Mouse (Mus musculus) midbrain, embryonic 11.5 days (tissue): Measurements from ENCODE around the gene Asgr1. TPM values are rescaled to one million over a fixed set of nuclear protein-coding genes. Genes with fewer than 3 reads are reported as not detected.

Experiments
- ATAC-seq: fragments of 200-750 bp; cut with Nextera tagmentation; 2 replicates; pipeline ENCODE4 v1.8.0; 2017; ENCODE audit warnings: moderate TSS enrichment, moderate library complexity; ENCODE audit not compliant: low FRiP score
- DNase-seq: peaks from one replicate; pipeline ENCODE4 v3.0.0; 2015; ENCODE audit warnings: low spot score; ENCODE audit errors: missing footprints
- H3K27ac ChIP-seq: fragments of 300-500 bp; sonication (generic); 2 replicates; pipeline ENCODE4 v1.5.1; 2014; ENCODE audit warnings: low read depth, low read length
- H3K27me3 ChIP-seq: fragments of 300-500 bp; sonication (generic); 2 replicates; pipeline ENCODE4 v1.6.1; 2014; ENCODE audit warnings: mild to moderate bottlenecking, low read length, moderate library complexity, mixed read lengths; ENCODE audit not compliant: control insufficient read depth, insufficient read depth
- H3K36me3 ChIP-seq: fragments of 300-500 bp; sonication (generic); 2 replicates; pipeline ENCODE4 v1.6.1; 2014; ENCODE audit warnings: mild to moderate bottlenecking, low read length, moderate library complexity, mixed read lengths; ENCODE audit not compliant: control insufficient read depth, insufficient read depth
- H3K4me1 ChIP-seq: fragments of 300-500 bp; sonication (generic); 2 replicates; pipeline ENCODE4 v1.6.1; 2014; ENCODE audit warnings: low read length; ENCODE audit not compliant: control insufficient read depth, insufficient read depth
- H3K4me2 ChIP-seq: fragments of 300-500 bp; sonication (generic); 2 replicates; pipeline ENCODE4 v1.6.1; 2014; ENCODE audit warnings: mild to moderate bottlenecking, moderate library complexity
- H3K4me3 ChIP-seq: fragments of 300-500 bp; sonication (generic); 2 replicates; pipeline ENCODE4 v1.5.1; 2014; ENCODE audit warnings: low read depth, low read length
- H3K9ac ChIP-seq: fragments of 300-500 bp; sonication (generic); 2 replicates; pipeline ENCODE4 v1.6.1; 2014; ENCODE audit warnings: low read length
- H3K9me3 ChIP-seq: fragments of 300-500 bp; sonication (generic); 2 replicates; pipeline ENCODE4 v1.6.1; 2016; ENCODE audit warnings: low read length; ENCODE audit not compliant: control insufficient read depth
- WGBS: fragments of 180-500 bp; shearing (Covaris S2); extraction: QIAGEN DNeasy Blood & Tissue Kit; methylation state at CpG from one replicate; pipeline ENCODE4 v1.1.7; 2014; 5-methylcytosine and 5-hydroxymethylcytosine counted together
- polyA plus RNA-seq: library from polyadenylated mRNA; unstranded; fragments of >200 nt; fragmentation: Nextera tagmentation; extraction: Ambion mirVana; gene quantifications from 2 replicates; pipeline ENCODE4 v1.2.1, GENCODE M21; 2014

Gene Asgr1
- polyA plus RNA-seq, 1 experiment from 2014 or later, result 0.23 TPM

DNA sequence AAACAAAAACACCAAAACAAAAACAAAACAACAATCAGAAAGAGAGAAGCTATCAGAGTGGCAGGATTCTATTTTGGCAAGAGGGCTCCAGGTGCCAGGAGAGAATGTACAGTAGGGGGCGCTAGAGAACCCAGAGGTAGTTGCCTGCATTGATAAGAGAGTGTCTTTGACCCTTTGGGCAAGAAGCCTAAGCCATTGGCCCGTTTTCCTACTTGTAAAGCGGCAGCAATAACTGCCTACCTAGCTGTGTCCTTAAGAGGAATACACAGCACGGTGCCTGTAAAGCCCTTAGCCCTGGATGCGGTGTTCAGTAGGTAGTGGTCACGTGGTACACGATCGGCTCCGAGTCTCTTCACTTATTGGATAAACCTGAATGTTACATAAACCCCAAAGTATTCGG lies 4.1 kb upstream of the Asgr1 start:
- no peak overlapping the region for H3K27ac ChIP-seq

DNA sequence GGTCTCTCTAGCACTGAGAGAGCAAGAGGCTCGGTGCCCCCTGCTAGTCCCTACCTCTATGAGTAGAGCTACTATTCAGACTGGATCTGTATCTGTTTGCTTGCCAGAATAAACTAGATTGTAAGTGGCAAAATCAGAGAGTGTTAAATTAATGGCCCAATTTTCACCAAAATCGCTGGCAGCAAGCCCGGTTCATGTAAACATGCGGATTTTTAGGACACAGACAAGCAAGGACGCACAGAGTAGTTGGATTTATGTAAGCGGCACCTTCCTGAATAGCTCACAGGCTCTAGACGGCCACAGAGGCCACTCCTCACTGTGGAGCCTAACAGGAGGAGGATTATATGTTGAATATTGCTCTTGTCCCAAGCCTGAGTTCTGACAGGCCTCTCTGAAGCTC lies 729 bp upstream of the Asgr1 start:
- peak overlapping the region; percentile 20; the same call in 1 of the 2 replicates for H3K9ac ChIP-seq
- H3K36me3 ChIP-seq, result no peaks in the 10 kb centered on the region
- peak; percentile 49 for DNase-seq
- WGBS, result 81% methylated on average over 7 of the region's 7 CpGs
- ATAC-seq, result no peak
- H3K27ac ChIP-seq, result no peak overlapping the region
- no peak overlapping the region for H3K4me3 ChIP-seq
- 0 out of 2 replicates have a peak, but pooled peaks cover 3% of the 10 kb centered on the region for H3K4me1 ChIP-seq
- no peaks in the 10 kb centered on the region for H3K27me3 ChIP-seq
- no peaks in the 10 kb centered on the region for H3K9me3 ChIP-seq
- H3K4me2 ChIP-seq, result no peak overlapping the region

More for the DNA sequence above, 4.1 kb upstream of the Asgr1 start:
- Histone ChIP-seq H3K9ac (no peak overlapping the region), H3K4me2 (no peak overlapping the region), H3K4me3 (no peak overlapping the region), H3K9me3 (no peaks in the 10 kb centered on the region), H3K4me1 (no peaks in the 10 kb centered on the region; the same call in 1 of the 2 replicates), H3K27me3 (no peaks in the 10 kb centered on the region), H3K36me3 (0 out of 2 replicates have a peak, but pooled peaks cover under 1% of the 10 kb centered on the region)
- DNase-seq, result peak; percentile 69
- 56% methylated on average over 10 of the region's 10 CpGs for WGBS
- ATAC-seq, result no peak

DNA sequence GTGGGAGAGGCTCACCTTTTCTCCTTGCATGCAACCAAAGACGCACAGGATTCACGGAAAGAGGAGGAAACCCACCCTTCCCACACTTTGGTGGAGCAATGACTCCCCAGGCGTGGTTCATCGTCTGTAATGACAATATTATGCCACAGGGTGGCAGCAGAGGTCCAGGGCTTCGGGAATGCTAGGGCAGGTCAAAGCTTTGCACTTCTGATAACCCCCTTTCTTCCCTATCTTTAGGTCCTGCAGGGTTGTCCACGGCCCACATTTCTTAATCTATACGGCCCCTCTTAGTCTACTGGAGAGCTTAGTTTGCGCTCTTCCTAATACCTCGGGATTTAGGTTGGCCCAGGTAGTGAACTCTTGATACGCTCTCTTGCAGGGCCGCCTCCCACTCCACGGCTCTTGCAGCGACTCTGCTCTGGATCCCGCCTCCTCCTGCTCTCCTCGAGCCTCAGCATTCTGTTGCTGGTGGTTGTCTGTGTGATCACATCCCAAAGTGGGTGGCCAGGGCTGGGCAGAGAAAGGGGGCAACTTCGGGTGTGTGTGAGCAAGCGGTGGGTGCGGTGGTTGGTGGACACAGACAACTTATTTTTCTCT lies 1.8 kb downstream of the Asgr1 start:
- ATAC-seq, result peak; percentile 24; the same call in 1 of the 2 replicates
- Histone ChIP-seq H3K4me2 (peak overlapping the region; percentile 14; the same call in 1 of the 2 replicates), H3K27ac (no peak overlapping the region)

DNA sequence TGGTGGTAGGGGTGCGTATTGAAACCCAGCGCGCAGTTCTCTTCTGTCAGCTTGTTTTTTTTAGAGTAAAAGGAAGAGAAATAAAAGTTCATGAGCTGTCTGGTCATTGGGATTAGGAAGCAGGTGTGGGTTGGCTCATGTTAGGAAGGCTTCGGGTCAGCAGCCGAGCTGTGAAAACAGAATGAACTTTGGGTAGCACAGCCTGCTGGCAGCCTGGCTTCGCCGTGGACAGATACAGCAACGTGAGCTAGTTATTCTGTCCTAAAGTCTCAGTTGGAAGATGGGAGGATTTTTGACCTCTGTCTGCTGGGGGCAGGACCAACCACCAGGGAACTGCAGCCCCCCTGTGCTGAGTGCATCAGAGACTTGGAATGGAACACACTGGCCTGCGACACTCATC lies 3.9 kb downstream of the Asgr1 start:
- no peaks in the 10 kb centered on the region for H3K27me3 ChIP-seq
- no peak overlapping the region for H3K4me3 ChIP-seq
- H3K27ac ChIP-seq, result no peak overlapping the region
- no peak overlapping the region for H3K4me2 ChIP-seq
- WGBS, result 81% methylated on average over 9 of the region's 9 CpGs
- no peaks in the 10 kb centered on the region for H3K36me3 ChIP-seq
- no peaks in the 10 kb centered on the region for H3K9me3 ChIP-seq
- DNase-seq (no peak), ATAC-seq (no peak)
- 0 out of 2 replicates have a peak, but pooled peaks cover 3% of the 10 kb centered on the region for H3K4me1 ChIP-seq
- H3K9ac ChIP-seq, result no peak overlapping the region

More for the DNA sequence above, 1.8 kb downstream of the Asgr1 start:
- Histone ChIP-seq H3K36me3 (no peaks in the 10 kb centered on the region), H3K9ac (no peak overlapping the region), H3K4me1 (0 out of 2 replicates have a peak, but pooled peaks cover 3% of the 10 kb centered on the region), H3K27me3 (no peaks in the 10 kb centered on the region), H3K9me3 (no peaks in the 10 kb centered on the region), H3K4me3 (no peak overlapping the region)
- WGBS, result 25% methylated on average over 18 of the region's 18 CpGs
- peak; percentile 99 for DNase-seq

DNA sequence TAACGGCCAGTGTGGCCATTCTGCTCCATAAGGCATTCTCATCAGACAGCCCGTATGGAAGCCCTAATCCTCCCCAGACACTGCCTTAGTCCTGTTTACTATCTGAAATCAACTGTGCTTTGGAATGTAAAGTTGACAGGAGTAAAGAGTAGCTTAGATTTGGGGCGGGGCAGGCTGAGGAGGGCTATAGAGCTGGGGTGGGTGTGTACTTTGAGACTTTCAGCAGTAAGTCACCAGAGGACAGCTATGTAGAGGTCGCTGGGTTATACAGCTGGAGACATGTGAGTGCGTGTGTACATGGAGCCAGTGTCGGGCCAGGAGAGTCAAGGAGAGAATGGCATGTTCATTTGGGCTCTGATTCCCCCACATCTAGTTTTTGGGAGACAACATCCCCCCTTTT lies 6.0 kb downstream of the Asgr1 start:
- Histone ChIP-seq H3K36me3 (no peaks in the 10 kb centered on the region), H3K9me3 (no peaks in the 10 kb centered on the region), H3K4me3 (no peak overlapping the region), H3K4me2 (no peak overlapping the region), H3K4me1 (0 out of 2 replicates have a peak, but pooled peaks cover 3% of the 10 kb centered on the region), H3K27ac (no peak overlapping the region), H3K9ac (no peak overlapping the region), H3K27me3 (no peaks in the 10 kb centered on the region)
- no peak for ATAC-seq
- no peak for DNase-seq
- WGBS, result 65% methylated on average over 6 of the region's 6 CpGs

DNA sequence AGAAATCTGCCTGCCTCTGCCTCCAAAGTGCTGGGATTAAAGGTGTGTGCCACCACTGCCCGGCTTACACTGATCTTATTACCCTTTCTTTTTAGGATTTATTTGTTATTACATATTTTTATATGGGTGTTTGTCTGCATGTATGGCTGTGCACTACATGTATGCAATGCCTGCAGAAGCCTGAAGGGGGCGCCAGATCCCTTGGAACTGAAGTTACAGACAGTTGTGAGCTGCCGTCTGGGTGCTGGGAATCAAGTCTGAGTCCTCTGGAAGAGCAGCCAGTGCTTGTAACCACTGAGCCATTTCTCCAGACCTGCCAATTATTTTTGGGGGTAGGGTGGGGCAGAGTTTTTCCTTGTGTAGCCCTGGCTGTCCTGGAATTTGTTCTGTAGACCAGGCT lies 9.2 kb downstream of the Asgr1 start:
- WGBS, result 67% methylated on average over 3 of the region's 3 CpGs
- Histone ChIP-seq H3K4me3 (no peak overlapping the region), H3K4me1 (no peaks in the 10 kb centered on the region), H3K9me3 (no peaks in the 10 kb centered on the region), H3K27ac (no peak overlapping the region), H3K9ac (no peak overlapping the region), H3K27me3 (no peaks in the 10 kb centered on the region), H3K36me3 (no peaks in the 10 kb centered on the region), H3K4me2 (no peak overlapping the region)
- ATAC-seq (no peak), DNase-seq (peak; percentile 17)

DNA sequence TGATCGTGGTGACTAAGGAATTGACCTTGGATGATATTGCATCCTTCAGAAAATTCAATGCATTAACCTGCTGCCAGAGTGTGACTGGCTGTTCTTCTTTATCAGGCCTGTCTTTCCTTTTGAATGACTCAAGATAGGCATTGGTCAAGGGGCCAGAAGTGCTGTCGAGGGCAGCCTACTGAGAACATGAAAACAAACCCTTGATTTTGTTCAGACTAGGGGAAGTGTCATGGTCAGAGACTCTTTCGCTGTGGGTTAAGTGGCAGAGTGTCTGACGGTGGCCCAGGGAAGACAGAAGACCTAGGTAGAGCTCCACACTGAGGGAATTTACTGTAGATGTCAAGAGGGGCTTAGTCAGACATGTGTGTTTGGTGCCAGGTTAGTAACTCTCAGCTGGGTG lies 12.8 kb downstream of the Asgr1 start:
- ATAC-seq (no peak), DNase-seq (peak; percentile 77)
- Histone ChIP-seq H3K9ac (no peak overlapping the region), H3K27me3 (no peaks in the 10 kb centered on the region), H3K4me1 (no peaks in the 10 kb centered on the region), H3K27ac (no peak overlapping the region), H3K36me3 (no peaks in the 10 kb centered on the region), H3K4me3 (no peak overlapping the region), H3K4me2 (no peak overlapping the region), H3K9me3 (no peaks in the 10 kb centered on the region)
- 87% methylated on average over 4 of the region's 4 CpGs for WGBS

DNA sequence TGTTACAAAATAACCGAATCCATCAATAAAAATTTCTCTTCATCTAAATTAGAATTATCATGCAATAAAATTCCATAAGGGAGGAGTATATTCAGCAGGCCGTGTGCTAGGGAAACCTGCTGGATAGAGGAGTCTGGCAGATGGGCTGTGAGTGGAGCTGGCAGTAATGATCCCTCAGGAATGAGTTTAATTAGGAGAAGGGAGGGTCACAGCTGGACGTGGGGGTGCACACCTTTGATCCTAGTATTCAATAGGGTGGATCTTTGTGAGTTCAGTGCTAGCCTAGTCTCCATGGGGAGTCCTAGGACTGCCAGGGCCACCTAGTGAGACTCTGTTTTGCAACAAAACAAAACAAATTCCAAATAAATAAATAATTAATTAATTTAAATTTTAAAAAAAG lies 14.4 kb downstream of the Asgr1 start:
- WGBS, result 34% methylated on average over 3 of the region's 3 CpGs
- Histone ChIP-seq H3K4me3 (no peak overlapping the region), H3K36me3 (no peaks in the 10 kb centered on the region), H3K27ac (no peak overlapping the region), H3K9me3 (no peaks in the 10 kb centered on the region), H3K27me3 (no peaks in the 10 kb centered on the region), H3K9ac (no peak overlapping the region), H3K4me2 (no peak overlapping the region), H3K4me1 (no peaks in the 10 kb centered on the region)
- DNase-seq, result no peak
- no peak for ATAC-seq

DNA sequence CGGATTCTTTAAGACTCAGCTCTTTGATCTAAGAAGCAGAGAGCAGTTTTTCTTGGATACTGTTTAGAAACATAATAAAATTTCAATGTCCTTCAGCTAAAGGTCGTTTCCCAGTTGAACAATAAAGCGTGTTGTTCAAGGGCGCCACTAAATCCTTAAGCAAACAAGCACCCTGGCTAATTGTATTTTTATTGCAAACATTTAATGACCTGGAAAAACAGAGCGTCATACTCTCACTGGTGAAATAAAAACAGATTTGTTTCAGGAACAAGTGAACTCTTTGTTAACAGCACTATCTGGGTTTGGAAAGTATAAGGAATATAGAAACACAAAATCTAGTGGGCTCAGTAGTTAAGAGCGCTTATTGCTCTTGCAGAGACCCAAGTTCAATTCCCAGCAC lies 16.2 kb downstream of the Asgr1 start:
- Histone ChIP-seq H3K27ac (no peak overlapping the region), H3K9ac (no peak overlapping the region), H3K4me1 (no peaks in the 10 kb centered on the region), H3K36me3 (no peaks in the 10 kb centered on the region), H3K9me3 (no peaks in the 10 kb centered on the region), H3K27me3 (no peaks in the 10 kb centered on the region), H3K4me2 (no peak overlapping the region), H3K4me3 (no peak overlapping the region)
- WGBS, result 76% methylated on average over 6 of the region's 6 CpGs
- ATAC-seq (no peak), DNase-seq (peak; percentile 53)
